Mouse (Mus musculus): ENCODE measurements at regions not wholly inside any gene's neighbourhood (a gene's known extent, or its start where the extent isn't known, plus 50 kb on each side); places are given as distances from the start of the nearest gene placed in this dataset.
"Not testable (repeated sequence)": the region's sequence is repeated elsewhere in the genome, so short reads cannot be mapped to it uniquely, and the experiment has no call there.

- H3K9me3 ChIP-seq (replicated peaks) = no peaks in the 10 kb centered on the region
- no peak overlapping the region for H3K9ac ChIP-seq
- no peak overlapping the region for H3K4me2 ChIP-seq
- H3K4me3 ChIP-seq = no peak overlapping the region
- peaks cover 8% of the 10 kb centered on the region for H3K4me1 ChIP-seq (replicated peaks)
- no peaks in the 10 kb centered on the region for H3K36me3 ChIP-seq
- no peak overlapping the region for H3K27ac ChIP-seq (ENCODE audit: poor library complexity, severe bottlenecking)
- ATAC-seq (ENCODE audit: insufficient number of reproducible peaks, low FRiP score) = no peak
- WGBS = 80% methylated on average over 4 of the region's 4 CpGs
- no peaks in the 10 kb centered on the region for H3K27me3 ChIP-seq (replicated peaks)
Observed at GRCm38 (mm10) chr3:21774172-21774842, 302.1 kb upstream of the Tbl1xr1 start.

DNA sequence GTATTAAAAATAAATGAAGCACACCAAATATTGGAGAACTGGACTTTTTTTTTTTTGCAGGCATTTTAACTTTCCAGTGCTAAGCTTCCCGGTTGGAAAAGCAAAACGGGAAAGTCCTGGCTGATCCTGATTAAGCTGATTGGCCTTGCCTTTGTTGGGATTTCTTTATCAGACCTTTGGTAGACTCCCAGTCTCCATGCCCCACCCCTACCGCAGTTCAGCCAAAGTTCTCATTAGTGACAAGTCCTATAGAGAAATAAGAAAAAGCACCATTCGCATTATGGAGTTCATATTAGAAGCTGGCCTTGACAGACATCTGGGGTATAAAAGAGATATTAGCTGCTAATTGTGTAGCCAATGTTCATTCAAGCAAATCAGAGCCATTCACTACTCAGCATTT, 297.7 kb upstream of the Tbl1xr1 start:
- Histone ChIP-seq H3K9me3 (replicated peaks) (0 out of 2 replicates have a peak, but pooled peaks cover 3% of the 10 kb centered on the region), H3K9ac (no peak overlapping the region), H3K4me1 (replicated peaks) (no peaks in the 10 kb centered on the region), H3K4me2 (no peak overlapping the region), H3K36me3 (no peaks in the 10 kb centered on the region), H3K27ac (ENCODE audit: poor library complexity, severe bottlenecking) (no peak overlapping the region), H3K4me3 (no peak overlapping the region), H3K27me3 (replicated peaks) (no peaks in the 10 kb centered on the region)
- no peak for ATAC-seq (ENCODE audit: insufficient number of reproducible peaks, low FRiP score)
- WGBS = 43% methylated on average over 4 of the region's 4 CpGs

DNA sequence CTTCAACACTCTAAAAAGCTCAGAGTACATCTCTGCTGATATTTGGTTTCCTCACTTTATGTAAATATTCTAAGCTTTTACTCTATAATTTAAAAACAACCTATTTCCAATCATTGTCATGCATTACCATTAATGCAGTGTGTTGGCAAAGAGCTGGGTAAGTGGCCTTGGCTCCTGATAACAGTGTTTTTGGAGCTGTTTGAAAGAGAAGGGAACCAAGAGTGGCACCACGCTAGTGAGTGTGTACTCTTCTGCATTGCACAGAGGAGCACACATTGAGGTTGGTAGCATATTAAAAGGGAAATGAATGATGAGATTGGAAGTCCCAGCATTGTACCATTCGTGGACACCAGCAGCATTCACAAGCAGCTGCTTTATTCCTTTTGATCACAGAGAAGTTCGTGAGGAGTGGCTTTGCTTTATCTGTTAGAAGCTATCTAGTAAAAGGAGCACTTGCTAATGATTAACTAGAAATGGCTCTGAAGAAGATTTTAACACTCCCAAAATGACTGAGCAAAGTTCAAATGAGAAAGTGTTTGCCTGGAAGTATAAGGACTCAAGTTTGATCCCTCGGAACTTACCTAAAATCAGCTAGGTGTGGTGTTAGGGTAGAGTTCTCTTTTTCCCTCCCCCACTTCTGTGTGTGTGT, 284.3 kb upstream of the Tbl1xr1 start:
- Histone ChIP-seq H3K4me2 (no peak overlapping the region), H3K4me3 (no peak overlapping the region), H3K27ac (ENCODE audit: poor library complexity, severe bottlenecking) (no peak overlapping the region), H3K9me3 (replicated peaks) (no peaks in the 10 kb centered on the region), H3K4me1 (replicated peaks) (no peaks in the 10 kb centered on the region), H3K36me3 (no peaks in the 10 kb centered on the region), H3K27me3 (replicated peaks) (no peaks in the 10 kb centered on the region), H3K9ac (no peak overlapping the region)
- no peak for ATAC-seq (ENCODE audit: insufficient number of reproducible peaks, low FRiP score)
- 67% methylated on average over 4 of the region's 4 CpGs for WGBS

- no peak for ATAC-seq (ENCODE audit: insufficient number of reproducible peaks, low FRiP score)
- WGBS = 39% methylated on average over 1 of the region's 1 CpGs
- Histone ChIP-seq H3K27ac (ENCODE audit: poor library complexity, severe bottlenecking) (no peak overlapping the region), H3K36me3 (no peaks in the 10 kb centered on the region), H3K4me1 (replicated peaks) (no peaks in the 10 kb centered on the region), H3K4me3 (no peak overlapping the region), H3K9me3 (replicated peaks) (no peaks in the 10 kb centered on the region), H3K27me3 (replicated peaks) (no peaks in the 10 kb centered on the region), H3K4me2 (no peak overlapping the region), H3K9ac (no peak overlapping the region)
Observed at GRCm38 (mm10) chr3:21798139-21798538, 278.3 kb upstream of the Tbl1xr1 start.

DNA sequence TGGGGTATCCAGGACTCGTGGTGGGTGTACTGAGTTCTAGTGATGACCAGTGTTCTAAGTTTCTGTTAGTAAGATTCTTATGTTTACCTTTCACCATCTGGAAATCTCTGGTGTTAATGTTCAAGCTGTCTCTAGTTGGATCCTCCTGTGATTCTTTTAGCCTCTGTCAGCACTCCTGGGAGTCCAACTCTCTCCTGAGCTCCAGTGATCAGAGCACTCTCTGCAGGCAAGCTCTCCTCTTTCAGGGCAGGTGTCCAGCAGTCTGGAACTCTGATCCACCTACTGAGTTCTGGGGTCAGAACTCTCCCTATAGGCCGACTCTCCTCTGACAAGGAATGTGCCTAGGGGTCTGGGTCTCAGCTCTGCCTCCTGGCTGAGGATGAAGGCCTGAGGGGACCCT, 272.6 kb upstream of the Tbl1xr1 start:
- H3K4me1 ChIP-seq (replicated peaks); H3K4me3 ChIP-seq; H3K9ac ChIP-seq; H3K9me3 ChIP-seq (replicated peaks); H3K27me3 ChIP-seq (replicated peaks); H3K27ac ChIP-seq (ENCODE audit: poor library complexity, severe bottlenecking); ATAC-seq (ENCODE audit: insufficient number of reproducible peaks, low FRiP score); H3K36me3 ChIP-seq; H3K4me2 ChIP-seq: not testable (repeated sequence)
- WGBS = 78% methylated on average over 2 of the region's 2 CpGs

DNA sequence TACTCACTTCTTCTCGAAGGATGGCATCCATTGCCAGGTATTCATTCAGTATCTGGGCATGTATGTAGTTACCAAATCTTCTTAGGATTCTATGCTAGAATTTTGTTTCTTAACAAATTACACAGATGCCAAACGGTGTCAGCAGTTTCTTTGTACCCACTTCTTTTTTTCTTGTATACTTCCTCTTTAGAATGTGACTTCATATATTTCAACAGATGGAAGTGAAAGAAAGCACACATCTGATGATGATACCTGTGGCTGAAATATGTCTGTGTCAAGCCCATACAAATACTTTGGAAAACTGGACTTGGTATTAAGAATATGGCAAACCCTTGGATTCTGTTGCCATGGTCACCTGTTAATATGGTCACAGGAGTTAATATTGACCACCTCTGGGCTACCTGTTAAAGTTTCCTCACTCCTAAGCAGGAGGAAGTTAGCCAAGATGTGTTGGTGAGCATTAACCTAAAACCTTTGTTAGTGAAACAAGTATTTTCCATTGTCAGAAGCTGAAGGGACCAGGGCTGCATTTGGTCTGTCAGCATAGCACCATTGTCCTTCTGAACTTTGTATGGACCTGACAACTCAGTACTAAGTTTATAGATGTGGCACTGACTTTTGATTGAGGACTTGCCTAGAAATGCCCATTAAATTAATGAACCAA, 269.8 kb upstream of the Tbl1xr1 start:
- ATAC-seq (ENCODE audit: insufficient number of reproducible peaks, low FRiP score) = no peak
- no peaks in the 10 kb centered on the region for H3K36me3 ChIP-seq
- H3K4me1 ChIP-seq (replicated peaks) = peaks cover 11% of the 10 kb centered on the region
- WGBS = 73% methylated on average over 2 of the region's 2 CpGs
- H3K4me3 ChIP-seq = no peak overlapping the region
- no peaks in the 10 kb centered on the region for H3K9me3 ChIP-seq (replicated peaks)
- H3K9ac ChIP-seq = no peak overlapping the region
- no peak overlapping the region for H3K4me2 ChIP-seq
- no peaks in the 10 kb centered on the region for H3K27me3 ChIP-seq (replicated peaks)
- H3K27ac ChIP-seq (ENCODE audit: poor library complexity, severe bottlenecking) = no peak overlapping the region

DNA sequence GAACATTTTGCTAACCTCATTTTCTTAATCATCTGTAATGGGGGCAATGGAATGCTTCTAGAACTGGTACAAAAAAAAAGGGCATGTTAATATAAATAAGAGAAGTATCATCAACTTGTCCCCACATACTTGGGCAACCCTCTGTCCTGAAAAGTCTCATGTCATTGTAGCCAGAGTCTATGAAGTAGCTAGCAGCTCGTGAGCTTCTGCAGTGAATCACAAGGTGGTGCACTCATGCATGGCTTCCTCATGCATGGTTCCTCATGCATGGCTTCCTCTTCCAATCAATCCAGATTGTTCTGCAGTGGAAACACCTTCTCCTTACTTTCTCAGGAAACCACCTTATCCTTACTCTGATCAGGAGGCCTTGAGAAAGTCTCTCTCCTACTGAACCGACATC, 267.9 kb upstream of the Tbl1xr1 start:
- Histone ChIP-seq H3K4me2 (no peak overlapping the region), H3K9me3 (replicated peaks) (no peaks in the 10 kb centered on the region), H3K27me3 (replicated peaks) (no peaks in the 10 kb centered on the region), H3K4me3 (no peak overlapping the region), H3K4me1 (replicated peaks) (peaks cover 11% of the 10 kb centered on the region), H3K9ac (no peak overlapping the region), H3K27ac (ENCODE audit: poor library complexity, severe bottlenecking) (no peak overlapping the region), H3K36me3 (no peaks in the 10 kb centered on the region)
- 67% methylated on average over 2 of the region's 2 CpGs for WGBS
- ATAC-seq (ENCODE audit: insufficient number of reproducible peaks, low FRiP score) = no peak

- Histone ChIP-seq H3K27ac (ENCODE audit: poor library complexity, severe bottlenecking) (no peak overlapping the region), H3K9ac (no peak overlapping the region), H3K9me3 (replicated peaks) (no peaks in the 10 kb centered on the region), H3K4me2 (no peak overlapping the region), H3K4me3 (no peak overlapping the region), H3K27me3 (replicated peaks) (no peaks in the 10 kb centered on the region), H3K36me3 (no peaks in the 10 kb centered on the region), H3K4me1 (replicated peaks) (peaks cover 11% of the 10 kb centered on the region)
- WGBS = 12% methylated on average over 2 of the region's 2 CpGs
- no peak for ATAC-seq (ENCODE audit: insufficient number of reproducible peaks, low FRiP score)
Observed at GRCm38 (mm10) chr3:21809769-21810470, 266.5 kb upstream of the Tbl1xr1 start.

DNA sequence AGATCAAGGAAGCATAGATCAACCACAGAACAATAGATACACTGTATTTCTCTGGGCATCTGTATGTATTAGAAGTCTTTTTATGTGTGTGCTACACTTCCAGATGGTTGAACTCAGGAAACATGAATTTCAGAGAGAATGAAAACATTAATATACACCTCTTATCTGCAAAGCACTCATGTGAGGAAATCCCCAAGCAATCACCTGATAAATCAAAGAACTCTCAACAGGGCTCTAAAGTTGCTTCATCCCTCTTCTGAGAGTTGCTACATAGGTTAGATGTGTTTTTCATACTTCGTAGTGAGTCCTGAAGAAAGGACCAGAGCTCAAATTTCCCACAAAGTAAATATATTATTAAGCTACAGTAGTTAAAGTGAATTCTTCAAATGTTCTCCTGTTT, 263.1 kb upstream of the Tbl1xr1 start:
- no peak overlapping the region for H3K9ac ChIP-seq
- 76% methylated on average over 1 of the region's 1 CpGs for WGBS
- H3K27ac ChIP-seq (ENCODE audit: poor library complexity, severe bottlenecking) = no peak overlapping the region
- H3K4me2 ChIP-seq = no peak overlapping the region
- H3K4me3 ChIP-seq = no peak overlapping the region
- no peak for ATAC-seq (ENCODE audit: insufficient number of reproducible peaks, low FRiP score)
- no peaks in the 10 kb centered on the region for H3K36me3 ChIP-seq
- no peaks in the 10 kb centered on the region for H3K9me3 ChIP-seq (replicated peaks)
- peaks cover 11% of the 10 kb centered on the region for H3K4me1 ChIP-seq (replicated peaks)
- H3K27me3 ChIP-seq (replicated peaks) = no peaks in the 10 kb centered on the region

- Histone ChIP-seq H3K27ac (ENCODE audit: poor library complexity, severe bottlenecking) (no peak overlapping the region), H3K9me3 (replicated peaks) (no peaks in the 10 kb centered on the region), H3K9ac (no peak overlapping the region), H3K27me3 (replicated peaks) (no peaks in the 10 kb centered on the region), H3K4me2 (no peak overlapping the region), H3K36me3 (no peaks in the 10 kb centered on the region), H3K4me3 (no peak overlapping the region), H3K4me1 (replicated peaks) (peaks cover 24% of the 10 kb centered on the region)
- WGBS = 76% methylated on average over 4 of the region's 4 CpGs
- ATAC-seq (ENCODE audit: insufficient number of reproducible peaks, low FRiP score) = no peak
Observed at GRCm38 (mm10) chr3:21816968-21817858, 259.2 kb upstream of the Tbl1xr1 start.
